Mouse (Mus musculus) embryonic facial prominence, embryonic 10.5 days (tissue): ENCODE measurements around the gene Car10. TPM values are rescaled to one million over a fixed set of nuclear protein-coding genes. Genes with fewer than 3 reads are reported as not detected.

ENCODE experiments used
- DNase-seq: peaks from one replicate; pipeline ENCODE4 v3.0.0-alpha.2; 2017; ENCODE audit warnings: low spot score
- H3K27ac ChIP-seq: fragments of 300-500 bp; sonication (generic); replicated peaks from 2 replicates; pipeline ENCODE4 v1.5.1; 2016; ENCODE audit warnings: mild to moderate bottlenecking
- H3K27me3 ChIP-seq: fragments of 300-500 bp; sonication (generic); replicated peaks from 2 replicates; pipeline ENCODE4 v1.6.1; 2016; ENCODE audit warnings: low read depth, mild to moderate bottlenecking; ENCODE audit not compliant: poor library complexity, severe bottlenecking
- H3K36me3 ChIP-seq: fragments of 300-500 bp; sonication (generic); replicated peaks from 2 replicates; pipeline ENCODE4 v1.6.1; 2016; ENCODE audit warnings: mild to moderate bottlenecking, moderate library complexity
- H3K4me1 ChIP-seq: fragments of 300-500 bp; sonication (generic); 2 replicates; pipeline ENCODE4 v1.6.1; 2016
- H3K4me3 ChIP-seq: fragments of 300-500 bp; sonication (generic); 2 replicates; pipeline ENCODE4 v1.5.1; 2016; ENCODE audit warnings: mild to moderate bottlenecking, moderate library complexity
- H3K9me3 ChIP-seq: fragments of 300-500 bp; sonication (generic); 2 replicates; pipeline ENCODE4 v1.6.1; 2016; ENCODE audit warnings: mild to moderate bottlenecking
- WGBS: fragments of 180-500 bp; shearing (Covaris S2); methylation state at CpG from one replicate; pipeline ENCODE4 v1.1.7; 2016; 5-methylcytosine and 5-hydroxymethylcytosine counted together
- polyA plus RNA-seq: library from polyadenylated mRNA; unstranded; fragments of >200 nt; fragmentation: Nextera tagmentation; extraction: Ambion mirVana; gene quantifications from 2 replicates; pipeline ENCODE4 v1.2.1, GENCODE M21; 2016

The Car10 gene
- polyA plus RNA-seq: 0.41 and 0.50 TPM in 2 replicates

GRCm38 (mm10) chr11:93097941-93098828, at the start of gene Car10:
TSS of gene Car10 (plus strand) at chr11:93098028.
- Histone ChIP-seq H3K27ac (no peak within 1 kb of the TSS), H3K4me1 (peaks cover 24% of the 10 kb centered on the region), H3K36me3 (no peaks in the 10 kb centered on the region), H3K9me3 (no peaks in the 10 kb centered on the region), H3K4me3 (peak within 1 kb of the TSS; percentile 59), H3K27me3 (peaks cover 65% of the 10 kb centered on the region)
- DNase-seq: peak; percentile 41
- WGBS: under 1% methylated on average over 48 of the region's 48 CpGs

- H3K27me3 ChIP-seq: no peaks in the 10 kb centered on the region
- H3K36me3 ChIP-seq: no peaks in the 10 kb centered on the region
- H3K4me1 ChIP-seq: no peaks in the 10 kb centered on the region
- H3K9me3 ChIP-seq: no peaks in the 10 kb centered on the region
- WGBS: 80% methylated on average over 6 of the region's 6 CpGs
- no peak overlapping the region for H3K27ac ChIP-seq
- DNase-seq: no peak
- no peak overlapping the region for H3K4me3 ChIP-seq
Observed at GRCm38 (mm10) chr11:93065021-93065420, 32.8 kb upstream of the Car10 start.

DNA sequence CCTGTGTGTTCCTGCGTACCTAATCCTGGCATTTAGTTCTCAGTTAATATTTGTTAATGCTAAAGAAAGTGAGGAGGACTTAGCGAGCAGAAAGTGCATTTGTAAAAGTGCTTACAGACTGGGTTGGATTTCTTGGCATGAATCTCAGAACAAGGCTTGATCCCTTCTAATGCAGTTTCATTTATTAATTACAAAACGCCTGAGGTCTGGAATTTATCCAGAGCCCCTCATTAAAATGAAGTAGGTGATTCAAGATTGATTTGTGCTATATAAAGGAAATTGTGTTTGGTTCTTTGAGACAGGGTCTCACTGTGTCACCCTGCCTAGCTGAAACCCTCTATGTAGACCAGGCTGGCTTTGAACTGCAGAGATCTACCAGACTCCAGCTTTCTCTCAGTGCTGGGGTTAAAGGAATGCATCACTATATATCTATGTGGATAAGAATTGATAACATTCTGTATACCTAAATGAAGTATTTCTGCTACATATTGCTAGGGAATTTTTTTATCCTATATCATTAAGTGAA, 32.1 kb upstream of the Car10 start:
- Histone ChIP-seq H3K4me3 (no peak overlapping the region), H3K36me3 (no peaks in the 10 kb centered on the region), H3K27ac (no peak overlapping the region), H3K27me3 (no peaks in the 10 kb centered on the region), H3K9me3 (no peaks in the 10 kb centered on the region), H3K4me1 (no peaks in the 10 kb centered on the region)
- DNase-seq: no peak
- WGBS: 86% methylated on average over 3 of the region's 3 CpGs

DNA sequence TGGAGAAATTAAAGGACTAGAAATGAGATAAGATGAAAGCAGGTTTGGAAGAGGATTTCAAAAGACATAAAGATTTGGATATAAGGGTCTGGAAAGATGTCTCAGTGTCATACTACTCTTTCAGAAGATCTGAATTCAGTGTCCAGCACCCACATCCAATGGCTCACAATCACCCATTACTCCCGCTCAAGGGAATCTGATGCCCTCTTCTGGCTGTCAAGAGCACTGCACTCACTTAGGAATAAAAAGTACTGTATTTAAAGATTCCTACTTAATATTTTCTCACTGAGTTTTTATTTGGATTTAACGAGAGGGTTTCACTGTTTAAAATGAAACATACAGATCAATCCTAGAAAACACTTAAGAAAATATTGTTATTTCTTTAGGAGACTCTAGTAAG, 2.2 kb upstream of the Car10 start:
- DNase-seq: no peak
- WGBS: 29% methylated on average over 2 of the region's 2 CpGs
- Histone ChIP-seq H3K4me3 (no peak overlapping the region), H3K9me3 (no peaks in the 10 kb centered on the region), H3K27me3 (peaks cover 39% of the 10 kb centered on the region), H3K27ac (no peak overlapping the region), H3K4me1 (peaks cover 24% of the 10 kb centered on the region), H3K36me3 (no peaks in the 10 kb centered on the region)

- peak; percentile 76 for DNase-seq
- no peak overlapping the region for H3K4me3 ChIP-seq
- H3K27me3 ChIP-seq: peaks cover 53% of the 10 kb centered on the region
- H3K36me3 ChIP-seq: no peaks in the 10 kb centered on the region
- 1% methylated on average over 6 of the region's 6 CpGs for WGBS
- H3K9me3 ChIP-seq: no peaks in the 10 kb centered on the region
- H3K27ac ChIP-seq: no peak overlapping the region
- peaks cover 24% of the 10 kb centered on the region for H3K4me1 ChIP-seq
Observed at GRCm38 (mm10) chr11:93097001-93097400, 827 bp upstream of the Car10 start.

GRCm38 (mm10) chr11:93097431-93097851, 387 bp upstream of the Car10 start:
- Histone ChIP-seq H3K4me1 (peaks cover 24% of the 10 kb centered on the region), H3K27me3 (peaks cover 58% of the 10 kb centered on the region), H3K27ac (no peak overlapping the region), H3K4me3 (peak overlapping the region; percentile 59), H3K9me3 (no peaks in the 10 kb centered on the region), H3K36me3 (no peaks in the 10 kb centered on the region)
- DNase-seq: peak; percentile 9
- WGBS: 2% methylated on average over 14 of the region's 14 CpGs

DNA sequence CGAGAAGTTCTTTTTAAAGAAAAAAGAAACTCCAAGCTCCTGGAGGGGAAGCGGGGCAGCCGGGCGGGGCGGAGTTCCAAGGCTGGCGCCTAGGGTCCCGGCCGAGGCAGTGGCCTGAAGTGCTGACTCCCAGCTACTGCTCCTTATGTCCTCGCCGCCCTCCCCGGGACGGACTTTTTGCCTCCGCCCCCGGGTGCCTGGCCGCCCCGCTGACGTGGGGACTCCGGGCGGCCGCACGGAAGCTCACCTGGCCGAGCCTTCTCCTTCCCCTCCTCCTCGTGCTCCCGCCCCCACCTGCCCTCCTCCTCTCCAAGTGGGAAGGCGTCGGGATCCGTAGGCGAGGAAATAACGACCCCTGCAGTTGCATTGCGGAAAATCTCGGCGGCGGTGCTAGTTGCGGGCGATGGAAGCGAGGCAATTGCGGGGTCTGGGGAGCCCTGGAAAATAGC, 1.1 kb downstream of the Car10 start:
- Histone ChIP-seq H3K27me3 (peaks cover 68% of the 10 kb centered on the region), H3K27ac (no peak overlapping the region), H3K4me1 (peaks cover 24% of the 10 kb centered on the region), H3K36me3 (no peaks in the 10 kb centered on the region), H3K4me3 (peak overlapping the region; percentile 59), H3K9me3 (no peaks in the 10 kb centered on the region)
- DNase-seq: peak; percentile 46
- under 1% methylated on average over 37 of the region's 37 CpGs for WGBS

- Histone ChIP-seq H3K36me3 (no peaks in the 10 kb centered on the region), H3K27ac (no peak overlapping the region), H3K4me1 (peaks cover 24% of the 10 kb centered on the region), H3K4me3 (peak overlapping the region; percentile 59), H3K27me3 (peaks cover 68% of the 10 kb centered on the region), H3K9me3 (no peaks in the 10 kb centered on the region)
- WGBS: under 1% methylated on average over 53 of the region's 53 CpGs
- peak; percentile 34 for DNase-seq
Observed at GRCm38 (mm10) chr11:93099431-93100370, 1.9 kb downstream of the Car10 start.

- peaks cover 68% of the 10 kb centered on the region for H3K27me3 ChIP-seq
- H3K27ac ChIP-seq: no peak overlapping the region
- no peak for DNase-seq
- no peaks in the 10 kb centered on the region for H3K9me3 ChIP-seq
- peaks cover 24% of the 10 kb centered on the region for H3K4me1 ChIP-seq
- H3K36me3 ChIP-seq: no peaks in the 10 kb centered on the region
- 5% methylated on average over 6 of the region's 6 CpGs for WGBS
- H3K4me3 ChIP-seq: no peak overlapping the region; the same call in 1 of the 2 replicates
Observed at GRCm38 (mm10) chr11:93100606-93101005, 2.8 kb downstream of the Car10 start.

- 4% methylated on average over 2 of the region's 2 CpGs for WGBS
Observed at GRCm38 (mm10) chr11:93101106-93101505, 3.3 kb downstream of the Car10 start.

GRCm38 (mm10) chr11:93102321-93102720, 4.5 kb downstream of the Car10 start:
- DNase-seq: no peak
- Histone ChIP-seq H3K27me3 (peaks cover 62% of the 10 kb centered on the region), H3K4me3 (no peak overlapping the region), H3K4me1 (peaks cover 24% of the 10 kb centered on the region), H3K27ac (no peak overlapping the region), H3K36me3 (no peaks in the 10 kb centered on the region), H3K9me3 (no peaks in the 10 kb centered on the region)
- 85% methylated on average over 9 of the region's 9 CpGs for WGBS

More at GRCm38 (mm10) chr11:93101106-93101505, 3.3 kb downstream of the Car10 start:
- peaks cover 24% of the 10 kb centered on the region for H3K4me1 ChIP-seq
- H3K4me3 ChIP-seq: no peak overlapping the region
- peaks cover 68% of the 10 kb centered on the region for H3K27me3 ChIP-seq
- no peaks in the 10 kb centered on the region for H3K9me3 ChIP-seq
- no peak overlapping the region for H3K27ac ChIP-seq
- H3K36me3 ChIP-seq: no peaks in the 10 kb centered on the region
- DNase-seq: no peak
